Mouse (Mus musculus): ENCODE data around the gene Etv5. TPM values are rescaled to one million over a fixed set of nuclear protein-coding genes. Genes with fewer than 3 reads are reported as not detected.
A peak's percentile ranks its signal among the peaks of the same experiment; 100 is the strongest.

Etv5 gene
- polyA plus RNA-seq, 1 experiment from 2014 or later, result 14.3 TPM

GRCm38 (mm10) chr16:22462220-22462619, 22.7 kb upstream of the Etv5 start:
- Histone ChIP-seq H3K27ac (replicated peaks in 1 of 2; ENCODE audit: control insufficient read depth in 1 of 2, insufficient read depth in 1 of 2, low read depth in 2 of 2, low read length in 2 of 2) (no peak overlapping the region), H3K4me3 (ENCODE audit: control insufficient read depth in 1 of 2, insufficient read depth in 1 of 2, low read depth in 1 of 2, low read length in 2 of 2) (no peak overlapping the region), H3K9me3 (ENCODE audit: control insufficient read depth, low read length) (no peaks in the 10 kb centered on the region), H3K36me3 (ENCODE audit: control insufficient read depth, insufficient read depth, low read length) (no peaks in the 10 kb centered on the region), H3K4me2 (ENCODE audit: low read length) (0 out of 2 replicates have a peak overlapping the region, but pooled peaks have one; percentile 13), H3K27me3 (ENCODE audit: control insufficient read depth, insufficient read depth, low read length) (no peaks in the 10 kb centered on the region), H3K9ac (ENCODE audit: low read length) (no peak overlapping the region), H3K4me1 (ENCODE audit: control insufficient read depth in 2 of 2, insufficient read depth in 2 of 2, low read length in 2 of 2) (peaks cover 3 to 5% of the 10 kb centered on the region in 2 experiments; a peak in 1 of 4 replicates)
- ATAC-seq (ENCODE audit: insufficient number of reproducible peaks, insufficient read depth, low FRiP score, low read depth), result no peak
- 73% methylated on average over 3 of the region's 3 CpGs for WGBS

GRCm38 (mm10) chr16:22461728-22462127, 22.2 kb upstream of the Etv5 start:
- H3K9ac ChIP-seq (ENCODE audit: low read length), result no peak overlapping the region
- H3K4me2 ChIP-seq (ENCODE audit: low read length), result 0 out of 2 replicates have a peak overlapping the region, but pooled peaks have one; percentile 13
- WGBS, result 37% methylated on average over 6 of the region's 6 CpGs
- ATAC-seq (ENCODE audit: insufficient number of reproducible peaks, insufficient read depth, low FRiP score, low read depth), result no peak
- H3K4me1 ChIP-seq (ENCODE audit: control insufficient read depth in 2 of 2, insufficient read depth in 2 of 2, low read length in 2 of 2), result peaks cover 3 to 5% of the 10 kb centered on the region in 2 experiments; a peak in 1 of 4 replicates
- H3K4me3 ChIP-seq (ENCODE audit: control insufficient read depth in 1 of 2, insufficient read depth in 1 of 2, low read depth in 1 of 2, low read length in 2 of 2), result no peak overlapping the region
- H3K27ac ChIP-seq (replicated peaks in 1 of 2; ENCODE audit: control insufficient read depth in 1 of 2, insufficient read depth in 1 of 2, low read depth in 2 of 2, low read length in 2 of 2), result no peak overlapping the region
- H3K27me3 ChIP-seq (ENCODE audit: control insufficient read depth, insufficient read depth, low read length), result no peaks in the 10 kb centered on the region
- H3K36me3 ChIP-seq (ENCODE audit: control insufficient read depth, insufficient read depth, low read length), result no peaks in the 10 kb centered on the region
- H3K9me3 ChIP-seq (ENCODE audit: control insufficient read depth, low read length), result no peaks in the 10 kb centered on the region

- peaks cover 3 to 5% of the 10 kb centered on the region in 2 experiments; a peak in 1 of 4 replicates for H3K4me1 ChIP-seq (ENCODE audit: control insufficient read depth in 2 of 2, insufficient read depth in 2 of 2, low read length in 2 of 2)
- WGBS, result 67% methylated on average over 1 of the region's 1 CpGs
These were observed 21.4 kb upstream of the Etv5 start for GRCm38 (mm10) chr16:22460960-22461359.

GRCm38 (mm10) chr16:22452082-22452481, 12.6 kb upstream of the Etv5 start:
- peaks cover 13 to 20% of the 10 kb centered on the region in 2 experiments for H3K4me1 ChIP-seq (ENCODE audit: control insufficient read depth in 2 of 2, insufficient read depth in 2 of 2, low read length in 2 of 2)
- H3K9me3 ChIP-seq (ENCODE audit: control insufficient read depth, low read length), result no peaks in the 10 kb centered on the region
- WGBS, result 49% methylated on average over 9 of the region's 9 CpGs
- H3K27ac ChIP-seq (replicated peaks in 1 of 2; ENCODE audit: control insufficient read depth in 1 of 2, insufficient read depth in 1 of 2, low read depth in 2 of 2, low read length in 2 of 2), result 0 out of 4 replicates have a peak overlapping the region, but pooled peaks of 1 of the 2 experiments have one; percentile 28
- H3K4me3 ChIP-seq (ENCODE audit: control insufficient read depth in 1 of 2, insufficient read depth in 1 of 2, low read depth in 1 of 2, low read length in 2 of 2), result no peak overlapping the region
- no peaks in the 10 kb centered on the region for H3K36me3 ChIP-seq (ENCODE audit: control insufficient read depth, insufficient read depth, low read length)
- H3K27me3 ChIP-seq (ENCODE audit: control insufficient read depth, insufficient read depth, low read length), result no peaks in the 10 kb centered on the region
- no peak overlapping the region for H3K9ac ChIP-seq (ENCODE audit: low read length)
- no peak overlapping the region for H3K4me2 ChIP-seq (ENCODE audit: low read length)
- ATAC-seq (ENCODE audit: insufficient number of reproducible peaks, insufficient read depth, low FRiP score, low read depth), result no peak

More at GRCm38 (mm10) chr16:22460960-22461359, 21.4 kb upstream of the Etv5 start:
- no peak overlapping the region for H3K9ac ChIP-seq (ENCODE audit: low read length)
- H3K9me3 ChIP-seq (ENCODE audit: control insufficient read depth, low read length), result no peaks in the 10 kb centered on the region
- H3K4me3 ChIP-seq (ENCODE audit: control insufficient read depth in 1 of 2, insufficient read depth in 1 of 2, low read depth in 1 of 2, low read length in 2 of 2), result no peak overlapping the region
- ATAC-seq (ENCODE audit: insufficient number of reproducible peaks, insufficient read depth, low FRiP score, low read depth), result no peak
- H3K36me3 ChIP-seq (ENCODE audit: control insufficient read depth, insufficient read depth, low read length), result no peaks in the 10 kb centered on the region
- H3K27ac ChIP-seq (replicated peaks in 1 of 2; ENCODE audit: control insufficient read depth in 1 of 2, insufficient read depth in 1 of 2, low read depth in 2 of 2, low read length in 2 of 2), result no peak overlapping the region
- H3K27me3 ChIP-seq (ENCODE audit: control insufficient read depth, insufficient read depth, low read length), result no peaks in the 10 kb centered on the region
- H3K4me2 ChIP-seq (ENCODE audit: low read length), result no peak overlapping the region

- peaks cover 17 to 20% of the 10 kb centered on the region in 2 experiments for H3K4me1 ChIP-seq (ENCODE audit: control insufficient read depth in 2 of 2, insufficient read depth in 2 of 2, low read length in 2 of 2)
- H3K27me3 ChIP-seq (ENCODE audit: control insufficient read depth, insufficient read depth, low read length), result no peaks in the 10 kb centered on the region
- H3K4me3 ChIP-seq (ENCODE audit: control insufficient read depth in 1 of 2, insufficient read depth in 1 of 2, low read depth in 1 of 2, low read length in 2 of 2), result no peak overlapping the region
- no peak overlapping the region for H3K27ac ChIP-seq (replicated peaks in 1 of 2; ENCODE audit: control insufficient read depth in 1 of 2, insufficient read depth in 1 of 2, low read depth in 2 of 2, low read length in 2 of 2)
- no peak overlapping the region for H3K9ac ChIP-seq (ENCODE audit: low read length)
- WGBS, result 19% methylated on average over 6 of the region's 6 CpGs
- H3K36me3 ChIP-seq (ENCODE audit: control insufficient read depth, insufficient read depth, low read length), result no peaks in the 10 kb centered on the region
- no peaks in the 10 kb centered on the region for H3K9me3 ChIP-seq (ENCODE audit: control insufficient read depth, low read length)
- ATAC-seq (ENCODE audit: insufficient number of reproducible peaks, insufficient read depth, low FRiP score, low read depth), result no peak
- no peak overlapping the region for H3K4me2 ChIP-seq (ENCODE audit: low read length)
These were observed 8.6 kb upstream of the Etv5 start for GRCm38 (mm10) chr16:22448093-22448492.

DNA sequence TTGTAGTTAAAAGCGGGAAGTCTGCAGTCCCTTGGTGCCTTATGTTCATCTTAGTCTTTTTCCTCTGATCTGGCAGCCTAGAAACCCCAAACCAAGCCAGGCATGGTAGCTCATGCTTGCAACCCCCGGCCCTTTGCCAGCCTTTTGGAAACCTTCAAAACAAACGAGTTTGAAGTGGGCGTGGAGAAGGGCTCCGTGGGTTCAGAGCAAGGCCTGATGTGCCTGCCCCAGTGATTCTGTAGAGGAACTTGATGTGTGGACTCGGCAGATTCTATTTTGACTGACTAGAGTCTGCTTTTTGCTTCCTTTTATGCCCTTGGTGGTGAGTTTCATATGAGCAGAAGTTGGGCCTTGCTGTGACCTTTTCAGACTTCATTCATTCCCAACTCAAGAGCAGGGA, 5.3 kb upstream of the Etv5 start:
- 71% methylated on average over 6 of the region's 6 CpGs for WGBS

GRCm38 (mm10) chr16:22442202-22442601, 2.7 kb upstream of the Etv5 start:
- Histone ChIP-seq H3K9ac (ENCODE audit: low read length) (no peak overlapping the region), H3K4me3 (ENCODE audit: control insufficient read depth in 1 of 2, insufficient read depth in 1 of 2, low read depth in 1 of 2, low read length in 2 of 2) (no peak overlapping the region), H3K9me3 (ENCODE audit: control insufficient read depth, low read length) (no peaks in the 10 kb centered on the region), H3K36me3 (ENCODE audit: control insufficient read depth, insufficient read depth, low read length) (no peaks in the 10 kb centered on the region), H3K27me3 (ENCODE audit: control insufficient read depth, insufficient read depth, low read length) (no peaks in the 10 kb centered on the region), H3K27ac (replicated peaks in 1 of 2; ENCODE audit: control insufficient read depth in 1 of 2, insufficient read depth in 1 of 2, low read depth in 2 of 2, low read length in 2 of 2) (no peak overlapping the region), H3K4me1 (ENCODE audit: control insufficient read depth in 2 of 2, insufficient read depth in 2 of 2, low read length in 2 of 2) (peaks cover 16% of the 10 kb centered on the region in 2 experiments), H3K4me2 (ENCODE audit: low read length) (no peak overlapping the region)
- WGBS, result 54% methylated on average over 7 of the region's 7 CpGs
- no peak for ATAC-seq (ENCODE audit: insufficient number of reproducible peaks, insufficient read depth, low FRiP score, low read depth)

More for the DNA sequence above, 5.3 kb upstream of the Etv5 start:
- Histone ChIP-seq H3K27me3 (ENCODE audit: control insufficient read depth, insufficient read depth, low read length) (no peaks in the 10 kb centered on the region), H3K4me3 (ENCODE audit: control insufficient read depth in 1 of 2, insufficient read depth in 1 of 2, low read depth in 1 of 2, low read length in 2 of 2) (no peak overlapping the region), H3K9me3 (ENCODE audit: control insufficient read depth, low read length) (no peaks in the 10 kb centered on the region), H3K27ac (replicated peaks in 1 of 2; ENCODE audit: control insufficient read depth in 1 of 2, insufficient read depth in 1 of 2, low read depth in 2 of 2, low read length in 2 of 2) (no peak overlapping the region), H3K36me3 (ENCODE audit: control insufficient read depth, insufficient read depth, low read length) (no peaks in the 10 kb centered on the region), H3K4me1 (ENCODE audit: control insufficient read depth in 2 of 2, insufficient read depth in 2 of 2, low read length in 2 of 2) (peaks cover 21 to 25% of the 10 kb centered on the region in 2 experiments), H3K9ac (ENCODE audit: low read length) (no peak overlapping the region), H3K4me2 (ENCODE audit: low read length) (no peak overlapping the region)
- no peak for ATAC-seq (ENCODE audit: insufficient number of reproducible peaks, insufficient read depth, low FRiP score, low read depth)

GRCm38 (mm10) chr16:22441317-22441716, 1.8 kb upstream of the Etv5 start:
- Histone ChIP-seq H3K4me1 (ENCODE audit: control insufficient read depth in 2 of 2, insufficient read depth in 2 of 2, low read length in 2 of 2) (peaks cover 15 to 16% of the 10 kb centered on the region in 2 experiments), H3K27ac (replicated peaks in 1 of 2; ENCODE audit: control insufficient read depth in 1 of 2, insufficient read depth in 1 of 2, low read depth in 2 of 2, low read length in 2 of 2) (no peak overlapping the region), H3K36me3 (ENCODE audit: control insufficient read depth, insufficient read depth, low read length) (no peaks in the 10 kb centered on the region), H3K4me2 (ENCODE audit: low read length) (no peak overlapping the region), H3K9me3 (ENCODE audit: control insufficient read depth, low read length) (no peaks in the 10 kb centered on the region), H3K9ac (ENCODE audit: low read length) (no peak overlapping the region), H3K4me3 (ENCODE audit: control insufficient read depth in 1 of 2, insufficient read depth in 1 of 2, low read depth in 1 of 2, low read length in 2 of 2) (no peak overlapping the region), H3K27me3 (ENCODE audit: control insufficient read depth, insufficient read depth, low read length) (no peaks in the 10 kb centered on the region)
- no peak for ATAC-seq (ENCODE audit: insufficient number of reproducible peaks, insufficient read depth, low FRiP score, low read depth)
- 72% methylated on average over 4 of the region's 4 CpGs for WGBS

All from heart, embryonic 14.5 days (tissue).